Mouse (Mus musculus): Measurements from ENCODE around the gene Zfp710. TPM values are rescaled to one million over a fixed set of nuclear protein-coding genes. Genes with fewer than 3 reads are reported as not detected.
A peak's percentile ranks its signal among the peaks of the same experiment; 100 is the strongest.

The Zfp710 gene
- polyA plus RNA-seq, 1 experiment from 2014 or later = 33.7 TPM

- Histone ChIP-seq H3K36me3 (ENCODE audit: inconsistent target) (peaks cover 6% of the 10 kb centered on the region; the same call in 1 of the 2 replicates), H3K79me2 (ENCODE audit: inconsistent target) (peaks cover 100% of the 10 kb centered on the region), H3K27ac (peak overlapping the region; percentile 86), H3K4me3 (ENCODE audit: inconsistent target) (no peak overlapping the region)
- WGBS (ENCODE audit: missing documents) = 48% methylated on average over 4 of the region's 4 CpGs
These were observed 33.9 kb downstream of the Zfp710 start for GRCm38 (mm10) chr7:80058405-80059063.

- peaks cover 100% of the 10 kb centered on the region for H3K79me2 ChIP-seq (ENCODE audit: inconsistent target)
- 29% methylated on average over 10 of the region's 13 CpGs for WGBS (ENCODE audit: missing documents)
- peak overlapping the region; percentile 86 for H3K27ac ChIP-seq
- no peak overlapping the region for H3K4me3 ChIP-seq (ENCODE audit: inconsistent target)
- H3K36me3 ChIP-seq (ENCODE audit: inconsistent target) = peaks cover 6% of the 10 kb centered on the region; the same call in 1 of the 2 replicates
These were observed 34.6 kb downstream of the Zfp710 start for GRCm38 (mm10) chr7:80059064-80059838.

- Histone ChIP-seq H3K4me3 (ENCODE audit: inconsistent target) (no peak overlapping the region), H3K79me2 (ENCODE audit: inconsistent target) (peaks cover 100% of the 10 kb centered on the region), H3K36me3 (ENCODE audit: inconsistent target) (peaks cover 6% of the 10 kb centered on the region; the same call in 1 of the 2 replicates), H3K27ac (peak overlapping the region; percentile 86)
- WGBS (ENCODE audit: missing documents) = 96% methylated on average over 9 of the region's 10 CpGs
These were observed 35.6 kb downstream of the Zfp710 start for GRCm38 (mm10) chr7:80060012-80060778.

- 88% methylated on average over 17 of the region's 17 CpGs for WGBS (ENCODE audit: missing documents)
- Histone ChIP-seq H3K27ac (no peak overlapping the region), H3K36me3 (ENCODE audit: inconsistent target) (peaks cover 6% of the 10 kb centered on the region; the same call in 1 of the 2 replicates), H3K79me2 (ENCODE audit: inconsistent target) (peaks cover 100% of the 10 kb centered on the region), H3K4me3 (ENCODE audit: inconsistent target) (no peak overlapping the region)
These were observed 37.6 kb downstream of the Zfp710 start for GRCm38 (mm10) chr7:80062083-80062826.

GRCm38 (mm10) chr7:80063244-80063643 is 38.6 kb downstream of the Zfp710 start:
- Histone ChIP-seq H3K27ac (peak overlapping the region; percentile 13; the same call in 1 of the 2 replicates), H3K36me3 (ENCODE audit: inconsistent target) (peaks cover 6% of the 10 kb centered on the region; the same call in 1 of the 2 replicates)

GRCm38 (mm10) chr7:80063902-80064736 is 39.5 kb downstream of the Zfp710 start:
- H3K27ac ChIP-seq = peak overlapping the region; percentile 13; the same call in 1 of the 2 replicates
- no peak overlapping the region for H3K4me3 ChIP-seq (ENCODE audit: inconsistent target)
- peaks cover 100% of the 10 kb centered on the region for H3K79me2 ChIP-seq (ENCODE audit: inconsistent target)
- 42% methylated on average over 14 of the region's 15 CpGs for WGBS (ENCODE audit: missing documents)
- H3K36me3 ChIP-seq (ENCODE audit: inconsistent target) = peaks cover 6% of the 10 kb centered on the region; the same call in 1 of the 2 replicates

More at GRCm38 (mm10) chr7:80063244-80063643, 38.6 kb downstream of the Zfp710 start:
- Histone ChIP-seq H3K79me2 (ENCODE audit: inconsistent target) (peaks cover 100% of the 10 kb centered on the region), H3K4me3 (ENCODE audit: inconsistent target) (no peak overlapping the region)
- 45% methylated on average over 5 of the region's 5 CpGs for WGBS (ENCODE audit: missing documents)

GRCm38 (mm10) chr7:80065250-80065649 is 40.6 kb downstream of the Zfp710 start:
- no peak overlapping the region for H3K27ac ChIP-seq
- H3K4me3 ChIP-seq (ENCODE audit: inconsistent target) = no peak overlapping the region
- WGBS (ENCODE audit: missing documents) = 91% methylated on average over 3 of the region's 3 CpGs
- H3K36me3 ChIP-seq (ENCODE audit: inconsistent target) = peaks cover 4% of the 10 kb centered on the region; the same call in 1 of the 2 replicates
- H3K79me2 ChIP-seq (ENCODE audit: inconsistent target) = peaks cover 100% of the 10 kb centered on the region

- 82% methylated on average over 13 of the region's 13 CpGs for WGBS (ENCODE audit: missing documents)
- Histone ChIP-seq H3K27ac (no peak overlapping the region), H3K36me3 (ENCODE audit: inconsistent target) (no peaks in the 10 kb centered on the region), H3K4me3 (ENCODE audit: inconsistent target) (no peak overlapping the region), H3K79me2 (ENCODE audit: inconsistent target) (peaks cover 100% of the 10 kb centered on the region)
These were observed 42.3 kb downstream of the Zfp710 start for GRCm38 (mm10) chr7:80066675-80067455.

GRCm38 (mm10) chr7:80068341-80068740 is 43.7 kb downstream of the Zfp710 start:
- Histone ChIP-seq H3K4me3 (ENCODE audit: inconsistent target) (no peak overlapping the region), H3K79me2 (ENCODE audit: inconsistent target) (peaks cover 100% of the 10 kb centered on the region), H3K27ac (no peak overlapping the region), H3K36me3 (ENCODE audit: inconsistent target) (no peaks in the 10 kb centered on the region)
- WGBS (ENCODE audit: missing documents) = 98% methylated on average over 4 of the region's 7 CpGs

- H3K27ac ChIP-seq = peak overlapping the region; percentile 52
- 18% methylated on average over 13 of the region's 13 CpGs for WGBS (ENCODE audit: missing documents)
- H3K4me3 ChIP-seq (ENCODE audit: inconsistent target) = no peak overlapping the region
These were observed 45.2 kb downstream of the Zfp710 start for GRCm38 (mm10) chr7:80069615-80070327.

GRCm38 (mm10) chr7:80071209-80071608 is 46.6 kb downstream of the Zfp710 start:
- WGBS (ENCODE audit: missing documents) = 88% methylated on average over 9 of the region's 9 CpGs
- Histone ChIP-seq H3K4me3 (ENCODE audit: inconsistent target) (no peak overlapping the region), H3K79me2 (ENCODE audit: inconsistent target) (peaks cover 95% of the 10 kb centered on the region), H3K27ac (peak overlapping the region; percentile 5; the same call in 1 of the 2 replicates), H3K36me3 (ENCODE audit: inconsistent target) (no peaks in the 10 kb centered on the region)

More at GRCm38 (mm10) chr7:80069615-80070327, 45.2 kb downstream of the Zfp710 start:
- peaks cover 98% of the 10 kb centered on the region for H3K79me2 ChIP-seq (ENCODE audit: inconsistent target)
- no peaks in the 10 kb centered on the region for H3K36me3 ChIP-seq (ENCODE audit: inconsistent target)

- no peak overlapping the region for H3K4me3 ChIP-seq (ENCODE audit: inconsistent target)
- WGBS (ENCODE audit: missing documents) = 85% methylated on average over 6 of the region's 6 CpGs
- peaks cover 95% of the 10 kb centered on the region for H3K79me2 ChIP-seq (ENCODE audit: inconsistent target)
- no peaks in the 10 kb centered on the region for H3K36me3 ChIP-seq (ENCODE audit: inconsistent target)
- H3K27ac ChIP-seq = no peak overlapping the region
These were observed 47.7 kb downstream of the Zfp710 start for GRCm38 (mm10) chr7:80072297-80072696.

Measured in macrophage (primary cell).